ENCODE assay signal across 8 mouse cellular contexts in genomic region chr19:57243606-57244005, GRCm38 (mm10).
DNase-seq lines count a peak whose midpoint lies in the region; ATAC-seq lines count a peak whose summit lies in the region.

No protein-coding gene starts in this region.

- ATAC-seq in hematopoietic stem cell, adult 5-6 weeks (replicated peaks in 1 of 2; ENCODE audit: insufficient read depth in 1 of 2, low FRiP score in 2 of 2, low TSS enrichment in 1 of 2, low read depth in 1 of 2, poor library complexity in 2 of 2, severe bottlenecking in 2 of 2): peak; percentile 39 to 74; a peak in 3 of 4 replicates
- peak; percentile 53 for ATAC-seq in megakaryocyte progenitor cell, adult 5-6 weeks (replicated peaks; ENCODE audit: poor library complexity)

- DNase-seq in cerebellum, adult 9-10 months: peak; percentile 66
- no peak for DNase-seq in cerebellum, adult 11 months
- peak; percentile 28 for DNase-seq in ovary, postnatal 36 days (ENCODE audit: low spot score)
- no peak for DNase-seq in ovary, postnatal 10 days (ENCODE audit: low spot score)
- DNase-seq in MN1 (ENCODE audit: low spot score): no peak
- no peak for DNase-seq in urinary bladder, adult 2 months (ENCODE audit: low spot score)

Comparison
In these comparisons a context has a peak if more than half of its experiments do, and no peak if none do; other contexts are left out.
1. DNase-seq: peak in cerebellum, adult 9-10 months (single experiment) and ovary, postnatal 36 days (single experiment); none in cerebellum, adult 11 months (single experiment), ovary, postnatal 10 days (single experiment), MN1 (single experiment) and urinary bladder, adult 2 months (single experiment).